Mouse (Mus musculus) urinary bladder, postnatal 25 days (tissue): Measurements from ENCODE around the gene Ifitm5.
"Not testable (repeated sequence)": the region's sequence is repeated elsewhere in the genome, so short reads cannot be mapped to it uniquely, and the experiment has no call there.

ENCODE experiments used
- DNase-seq: peaks from one replicate; pipeline ENCODE4 v3.0.0; 2022; ENCODE audit warnings: low spot score

Ifitm5 gene

DNA sequence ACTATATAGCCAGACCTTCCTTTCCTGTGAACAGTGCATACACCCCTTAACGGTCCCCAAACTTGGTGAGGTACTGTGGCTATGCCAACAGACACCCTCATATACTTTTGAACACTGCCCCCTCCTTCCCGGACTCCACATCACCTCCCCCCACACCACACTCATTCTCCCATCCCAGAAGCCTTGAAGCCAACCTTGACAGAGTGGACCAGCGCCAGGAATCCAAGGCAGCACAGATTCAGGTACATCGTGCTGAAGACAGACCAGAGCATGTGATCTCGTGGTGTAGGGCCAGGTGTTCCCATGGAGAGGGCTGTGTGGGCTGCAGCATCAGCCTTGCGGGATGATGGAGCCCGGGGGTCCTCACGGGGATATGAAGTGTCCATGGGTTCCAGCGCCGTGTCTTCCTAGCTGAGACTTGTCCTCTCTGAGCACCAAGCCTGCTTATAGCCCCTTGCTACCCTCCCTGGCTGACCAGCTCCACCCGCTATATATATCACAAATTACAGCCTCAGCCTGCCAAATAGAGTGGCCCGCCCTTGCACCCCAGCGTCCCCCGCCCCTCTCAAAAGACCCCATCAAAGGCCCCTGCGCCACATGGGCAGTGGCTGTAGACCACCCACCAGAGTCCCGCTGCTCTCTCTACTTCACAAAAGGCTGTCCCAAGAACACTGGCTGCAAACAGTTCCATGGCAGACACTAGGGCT is at the start of gene Ifitm5:
TSS of gene Ifitm5 (minus strand) at position 468 of the 707 bp plus-strand sequence.
- DNase-seq, result no peak

DNA sequence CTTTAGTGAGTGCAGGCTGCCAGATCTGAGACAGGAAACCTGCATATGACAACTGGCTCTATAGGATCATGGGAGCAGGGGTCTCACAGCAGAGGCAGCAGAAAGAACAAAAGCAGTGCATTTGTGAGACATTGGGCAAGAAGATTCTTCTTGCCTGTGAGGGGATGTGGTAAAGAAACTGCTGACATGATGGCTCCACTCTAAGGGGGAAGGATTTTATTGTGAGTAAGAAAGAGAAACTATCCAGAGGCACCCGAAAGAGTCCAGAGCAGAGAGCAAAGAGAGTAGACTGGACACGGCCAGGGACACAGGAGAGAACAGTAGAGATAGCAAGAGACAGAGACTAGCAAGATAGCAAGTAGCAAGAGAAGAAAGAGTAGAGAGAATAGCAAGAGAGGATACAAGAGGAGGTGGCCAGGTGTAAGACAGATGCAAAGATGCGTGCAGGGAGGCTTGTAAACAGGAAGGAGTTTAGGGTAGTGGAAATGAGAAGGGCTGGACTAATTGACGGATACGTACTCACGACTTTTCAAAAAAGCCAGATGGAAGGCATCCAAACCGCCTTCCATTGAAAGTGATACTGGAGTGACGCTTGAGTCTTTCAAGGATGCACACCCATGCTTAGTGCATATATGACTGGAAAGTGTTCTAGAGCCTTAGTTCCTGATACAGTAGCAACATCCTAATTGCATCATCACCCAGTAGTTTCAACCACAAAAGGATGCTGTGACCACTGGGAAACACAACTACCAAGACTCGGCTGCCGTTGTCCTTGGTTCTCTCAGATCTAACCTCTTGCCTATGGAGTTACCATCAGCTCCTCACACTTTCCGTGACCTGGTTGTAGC is 49.0 kb upstream of the Ifitm5 start:
- no peak for DNase-seq

DNA sequence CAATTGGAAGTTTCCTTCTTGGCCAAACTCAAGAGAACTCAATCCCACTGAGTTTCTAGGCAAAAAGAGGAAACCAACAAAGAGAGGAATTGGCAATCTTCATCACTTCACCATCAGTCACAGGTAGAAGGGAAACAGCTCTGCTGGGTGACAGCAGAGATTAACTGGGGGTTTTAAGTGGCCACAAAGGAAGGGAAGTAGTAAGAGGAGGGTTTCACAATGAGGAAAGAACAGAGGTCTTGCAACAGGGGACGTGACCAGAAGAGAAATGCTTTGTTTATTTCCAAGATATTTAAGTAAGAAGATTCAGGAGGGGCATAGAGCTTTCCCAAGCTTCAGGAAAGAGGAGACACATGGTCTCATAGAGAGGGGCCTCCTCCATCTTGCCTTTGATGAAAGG is 47.7 kb upstream of the Ifitm5 start:
- DNase-seq, result no peak

DNA sequence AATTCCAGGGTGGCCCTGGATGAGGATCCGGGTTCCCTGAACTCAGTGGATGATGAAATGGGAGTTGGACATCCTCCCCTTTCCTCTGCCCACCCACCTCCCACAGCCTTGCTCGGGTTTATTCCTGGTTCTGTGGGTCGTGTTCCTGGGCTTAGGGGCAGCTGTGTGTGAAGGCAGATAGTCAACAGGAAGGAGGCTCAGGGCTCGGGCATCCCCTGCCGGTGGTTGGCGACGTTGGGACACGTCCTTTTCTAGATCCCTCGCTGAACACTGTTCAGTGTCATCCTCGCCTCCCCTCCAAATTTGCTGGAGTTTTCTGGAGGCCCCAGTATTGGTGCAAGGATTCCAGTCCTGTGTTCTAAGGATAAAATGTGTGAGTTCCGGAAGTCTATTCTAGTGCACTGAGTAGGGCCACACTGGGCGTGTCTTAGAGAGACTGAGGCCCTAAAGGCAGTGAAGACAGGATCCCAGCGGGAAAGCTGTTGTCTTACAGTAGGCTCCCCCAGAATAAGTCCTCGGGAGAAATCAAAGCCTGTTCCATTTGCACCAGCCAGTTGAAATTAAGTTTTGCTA is 41.1 kb upstream of the Ifitm5 start:
- DNase-seq, result no peak

DNA sequence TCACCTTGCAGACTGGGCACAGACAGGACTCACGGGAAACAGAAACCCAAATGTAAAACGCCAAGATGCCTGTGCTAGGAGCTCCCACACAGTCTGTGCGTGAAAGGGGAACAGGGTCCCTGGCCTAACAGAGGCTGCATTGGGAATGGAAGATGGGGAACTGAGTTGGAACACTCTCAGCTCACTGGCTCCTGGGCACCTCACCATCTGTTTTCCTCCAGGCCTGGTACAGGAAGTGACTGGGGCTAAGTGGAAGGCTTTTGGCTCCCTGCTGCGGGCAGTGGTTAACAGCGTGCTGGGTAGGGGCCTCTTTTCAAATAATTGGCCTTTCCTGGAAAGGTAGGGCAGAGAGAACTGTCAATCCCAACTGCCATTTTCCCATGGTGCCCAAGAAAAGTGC is 40.5 kb upstream of the Ifitm5 start:
- no peak for DNase-seq

DNA sequence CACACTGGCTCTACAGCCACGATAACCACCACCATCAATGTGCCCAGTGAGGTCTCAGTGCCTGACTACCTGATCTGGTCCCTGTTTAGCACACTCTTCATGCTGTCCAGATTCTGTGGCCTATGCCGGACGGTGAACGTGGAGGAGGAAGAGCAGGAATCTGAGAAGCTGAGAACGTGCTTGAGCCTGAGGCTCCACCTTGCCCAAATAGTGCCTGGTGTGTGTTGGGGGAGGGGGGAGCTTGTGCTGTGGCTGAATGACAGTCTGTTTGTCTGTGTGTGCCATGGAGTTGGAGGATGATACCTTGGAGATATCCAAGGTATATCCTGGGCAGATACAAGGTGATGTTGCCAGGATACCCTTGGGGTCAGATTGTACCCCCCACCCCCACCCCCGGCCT is 40.1 kb upstream of the Ifitm5 start:
- no peak for DNase-seq

DNA sequence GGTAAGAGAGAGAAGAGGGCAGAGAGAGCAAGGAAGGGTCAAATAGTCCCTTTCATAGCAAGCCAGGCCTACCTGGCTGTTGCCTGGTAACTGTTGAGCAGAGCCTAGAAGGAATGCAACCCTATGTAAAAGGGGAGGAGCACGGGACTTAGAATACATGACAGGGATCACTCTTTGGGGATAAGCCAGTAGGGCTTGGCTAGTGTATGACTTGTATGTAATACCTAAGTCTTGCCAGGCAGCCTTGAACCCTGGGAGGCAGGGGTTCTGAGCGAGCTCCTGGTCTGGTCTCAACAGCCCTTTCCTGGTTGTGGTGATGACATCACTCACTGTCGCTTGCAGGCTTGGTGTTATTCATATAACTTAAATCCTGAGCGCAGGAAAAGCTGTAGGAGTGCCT is 38.9 kb upstream of the Ifitm5 start:
- DNase-seq, result no peak

DNA sequence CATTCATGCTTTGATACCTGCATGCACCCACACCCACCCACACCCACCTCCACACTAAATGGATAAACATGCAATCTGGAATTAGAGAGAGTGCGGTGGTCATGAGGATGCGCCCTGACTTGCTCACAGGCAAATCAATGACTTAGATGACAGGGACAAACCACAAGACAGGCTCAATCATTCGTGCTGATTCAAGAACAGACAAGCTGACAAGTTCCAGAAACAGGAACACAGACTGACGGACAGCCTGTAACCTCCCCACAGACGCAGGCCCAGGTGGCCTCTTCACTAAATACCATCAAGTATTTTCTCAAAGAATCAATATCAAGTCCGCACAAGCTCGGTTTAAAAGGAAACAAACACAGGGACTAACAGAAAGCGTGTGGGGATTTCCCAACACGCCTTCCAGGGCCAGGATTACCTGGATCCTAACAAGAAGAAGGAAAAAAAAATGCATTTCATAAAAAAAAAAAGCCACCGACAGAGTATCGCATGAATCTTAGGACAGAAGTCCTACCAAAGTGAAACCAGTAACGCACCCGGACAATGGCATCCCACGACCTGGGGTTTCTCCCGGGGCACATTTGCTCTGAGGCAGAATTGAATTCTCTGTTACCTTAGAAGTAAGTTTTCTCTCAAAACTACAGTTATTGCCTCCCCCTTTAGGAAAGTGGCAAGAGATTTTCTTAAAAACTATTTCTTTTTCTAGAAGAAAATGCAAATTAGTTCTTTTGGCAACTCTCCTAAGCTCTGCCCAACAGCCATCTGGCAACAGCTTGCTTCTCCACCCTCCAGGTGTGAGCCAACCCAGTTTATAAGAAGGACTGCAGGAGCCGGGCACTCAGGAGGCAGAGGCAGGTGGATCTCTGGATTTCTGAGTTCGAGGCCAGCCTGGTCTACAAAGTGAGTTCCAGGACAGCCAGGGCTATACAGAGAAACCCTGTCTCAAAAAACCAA is 37.4 kb upstream of the Ifitm5 start:
- DNase-seq, result no peak

DNA sequence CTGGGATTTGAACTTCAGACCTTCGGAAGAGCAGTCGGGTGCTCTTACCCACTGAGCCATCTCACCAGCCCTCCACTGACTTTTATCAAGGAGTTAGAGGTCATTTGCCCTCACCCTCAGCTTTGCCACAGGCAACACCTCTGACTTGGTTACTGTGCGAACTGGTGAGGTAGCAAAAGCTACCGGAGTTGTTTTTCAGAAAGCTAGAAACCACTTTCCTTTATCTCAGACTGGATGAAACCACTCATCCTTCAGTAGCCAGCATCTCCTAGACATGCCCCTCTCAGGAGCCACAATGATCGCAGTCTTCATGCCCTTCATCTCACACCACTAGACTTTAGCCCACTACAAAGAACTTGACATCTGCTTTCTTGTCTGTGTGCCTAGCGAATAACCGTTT is 32.9 kb upstream of the Ifitm5 start:
- no peak for DNase-seq

DNA sequence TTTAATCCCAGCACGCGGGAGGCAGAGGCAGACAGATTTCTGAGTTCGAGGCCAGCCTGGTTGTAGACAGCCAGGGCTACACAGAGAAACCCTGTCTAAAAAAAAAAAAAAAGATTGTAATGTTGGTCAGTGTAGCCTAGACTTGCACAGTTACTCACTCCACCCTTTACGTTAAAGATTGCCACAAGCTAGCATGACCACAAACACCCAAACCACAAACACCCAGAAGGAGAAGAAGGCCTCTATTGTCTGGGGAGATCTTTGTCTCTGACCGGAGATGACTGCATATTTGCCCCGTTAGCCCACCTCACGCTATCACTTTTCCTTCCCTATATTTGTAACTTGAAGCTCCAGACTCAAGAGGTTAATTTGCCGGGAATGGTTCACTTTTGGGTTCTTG is 31.6 kb upstream of the Ifitm5 start:
- no peak for DNase-seq

DNA sequence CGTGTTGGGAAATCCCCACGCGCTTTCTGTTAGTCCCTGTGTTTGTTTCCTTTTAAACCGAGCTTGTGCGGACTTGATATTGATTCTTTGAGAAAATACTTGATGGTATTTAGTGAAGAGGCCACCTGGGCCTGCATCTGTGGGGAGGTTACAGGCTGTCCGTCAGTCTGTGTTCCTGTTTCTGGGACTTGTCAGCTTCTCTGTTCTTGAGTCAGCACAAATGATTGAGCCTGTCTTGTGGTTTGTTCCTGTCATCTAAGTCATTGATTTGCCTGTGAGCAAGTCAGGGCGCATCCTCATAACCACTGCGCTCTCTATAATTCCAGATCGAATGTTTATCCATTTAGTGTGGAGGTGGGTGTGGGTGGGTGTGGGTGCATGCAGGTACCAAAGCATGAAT is 26.6 kb upstream of the Ifitm5 start:
- DNase-seq, result not testable (repeated sequence)

DNA sequence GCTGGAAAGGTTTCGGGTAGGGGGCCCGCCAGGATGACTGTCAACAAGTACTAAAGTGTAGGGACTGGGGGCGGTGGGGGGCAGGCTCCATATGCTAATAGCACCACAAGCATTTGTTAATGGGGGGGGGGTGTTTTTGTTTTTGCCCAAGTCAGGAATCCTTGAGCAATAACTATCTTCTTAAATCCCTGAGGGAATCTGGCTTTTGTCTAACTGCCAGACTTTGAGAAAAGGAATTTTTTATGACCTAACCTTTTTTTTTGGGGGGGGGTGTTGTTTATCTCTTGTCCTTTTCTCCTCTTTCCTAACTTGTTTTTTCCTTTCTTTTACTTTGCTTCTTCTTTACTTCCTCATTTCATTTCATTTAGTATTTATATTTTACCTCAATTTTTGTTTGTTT is 25.4 kb upstream of the Ifitm5 start:
- no peak for DNase-seq

DNA sequence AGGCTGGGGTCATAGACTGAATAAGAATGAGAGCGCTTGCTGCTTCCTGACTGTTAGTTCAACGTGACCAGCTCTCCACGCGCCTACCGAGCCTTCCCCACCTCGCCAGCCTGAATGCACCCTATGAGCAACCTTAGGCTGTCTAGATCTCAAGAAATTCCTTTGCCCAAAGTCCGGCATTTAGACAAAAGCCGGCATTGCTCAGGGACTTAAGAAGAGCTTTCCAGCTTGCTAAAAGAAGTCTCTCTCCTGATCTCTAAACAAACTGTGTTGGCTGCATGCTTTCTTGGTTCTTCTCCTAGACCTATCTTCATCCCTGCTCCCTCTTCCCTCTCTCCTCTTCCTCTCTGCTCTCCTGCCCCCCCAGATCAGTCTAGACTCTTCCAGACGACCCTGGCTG is 24.8 kb upstream of the Ifitm5 start:
- DNase-seq, result no peak

DNA sequence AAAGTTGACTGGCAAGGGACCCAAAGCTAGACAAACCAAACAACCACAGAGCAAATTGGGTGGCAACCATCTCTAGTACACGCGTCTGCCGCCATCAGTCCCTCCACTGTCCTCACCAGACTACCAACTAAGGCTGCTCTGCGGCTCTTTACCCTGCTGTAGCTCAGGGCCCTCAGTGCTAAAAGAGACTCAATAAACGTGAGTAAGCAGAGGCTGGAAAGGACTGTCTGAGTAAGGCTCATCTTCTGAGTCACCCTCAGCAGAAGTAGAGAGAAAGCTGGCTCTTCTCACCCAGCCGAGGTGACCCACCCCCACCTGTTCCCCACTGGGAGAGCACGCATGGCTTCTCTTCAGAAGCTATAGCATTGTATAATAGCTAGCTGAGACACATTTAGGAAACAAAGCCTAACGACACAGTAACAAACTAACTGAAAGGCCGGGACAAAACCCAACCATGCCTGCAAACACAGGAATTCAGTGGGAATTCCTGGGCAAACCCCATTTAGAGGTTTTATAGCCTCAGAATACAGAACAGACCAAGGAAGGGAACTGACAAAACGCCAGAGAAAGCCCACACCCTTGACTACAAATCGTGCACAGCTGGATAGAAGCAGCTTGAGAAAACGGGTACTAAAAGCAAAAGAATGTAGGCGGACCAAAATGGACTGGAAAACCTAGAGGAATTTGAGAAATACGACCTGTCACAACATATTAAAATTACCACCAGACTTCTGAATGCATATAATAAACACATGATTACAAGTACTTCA is 23.5 kb upstream of the Ifitm5 start:
- DNase-seq, result no peak

DNA sequence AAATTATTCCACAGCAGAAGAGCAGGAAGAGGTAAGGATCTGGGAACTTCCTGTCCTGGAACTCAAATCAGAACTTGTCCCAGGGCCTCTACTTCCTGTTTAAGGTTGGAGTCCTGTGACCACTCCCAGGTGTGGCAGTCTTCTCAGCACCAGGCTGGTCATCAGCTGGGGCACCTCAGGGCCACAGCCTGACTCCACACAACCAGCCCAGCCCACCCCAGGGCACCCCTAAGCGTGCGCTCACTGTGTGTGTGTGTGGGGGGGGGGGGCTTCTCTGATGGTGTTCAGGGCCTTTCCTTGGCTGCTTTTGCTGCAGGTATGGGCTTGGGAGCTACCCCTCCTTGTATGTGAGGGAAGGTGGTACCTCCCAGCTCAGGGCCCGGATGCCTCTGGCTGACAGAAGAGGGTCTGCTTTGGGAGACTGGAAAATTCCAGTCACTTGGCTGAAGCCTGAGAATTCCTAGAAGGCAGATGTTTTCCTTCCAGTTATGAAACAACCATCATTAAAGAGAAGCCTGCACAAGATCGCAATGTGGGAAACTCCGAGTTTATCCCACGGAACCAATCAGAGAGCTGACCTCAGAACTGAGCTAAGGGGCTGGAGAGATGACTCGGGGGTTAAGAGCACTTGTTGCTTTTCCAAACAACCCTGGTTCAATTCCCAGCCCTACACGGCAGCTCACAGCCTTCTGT is 21.5 kb upstream of the Ifitm5 start:
- no peak for DNase-seq

DNA sequence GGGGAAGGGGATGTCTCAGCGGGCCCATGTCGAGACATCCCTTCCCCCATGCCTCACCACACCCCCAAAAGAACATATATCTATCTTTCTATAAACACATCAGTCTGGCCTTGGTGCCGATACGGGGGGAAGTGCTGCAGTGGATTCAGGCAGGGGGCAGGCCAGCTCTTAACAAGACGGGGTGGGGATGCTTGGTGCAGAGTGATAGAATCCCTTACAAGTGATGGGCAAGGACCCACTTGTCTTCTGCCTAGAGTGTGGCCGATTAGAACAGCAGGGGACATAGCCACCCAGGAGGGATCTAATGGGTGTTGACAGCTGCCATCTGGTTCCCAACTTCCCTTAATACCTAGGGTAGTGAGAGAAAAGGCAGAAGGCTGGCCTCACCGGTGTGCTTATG is 20.8 kb upstream of the Ifitm5 start:
- DNase-seq, result no peak

DNA sequence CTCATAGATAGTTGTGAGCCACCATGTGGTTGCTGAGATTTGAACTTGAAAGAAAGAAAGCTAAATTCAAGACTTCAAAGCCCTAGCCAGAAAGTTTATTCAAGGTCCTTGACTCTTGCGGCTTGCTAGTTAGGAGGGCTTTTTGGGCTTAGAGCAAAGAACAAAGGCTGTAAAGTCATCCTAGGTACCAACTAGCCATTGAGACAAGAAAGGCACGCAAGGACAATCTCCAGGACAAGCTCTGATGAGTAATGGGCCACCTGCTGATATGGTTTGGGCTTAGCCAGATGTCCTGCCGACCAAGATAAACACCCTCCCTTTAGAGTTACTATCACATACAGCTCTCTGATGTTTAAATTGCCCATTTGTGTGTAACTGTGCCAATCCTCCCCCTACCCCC is 18.6 kb upstream of the Ifitm5 start:
- not testable (repeated sequence) for DNase-seq

DNA sequence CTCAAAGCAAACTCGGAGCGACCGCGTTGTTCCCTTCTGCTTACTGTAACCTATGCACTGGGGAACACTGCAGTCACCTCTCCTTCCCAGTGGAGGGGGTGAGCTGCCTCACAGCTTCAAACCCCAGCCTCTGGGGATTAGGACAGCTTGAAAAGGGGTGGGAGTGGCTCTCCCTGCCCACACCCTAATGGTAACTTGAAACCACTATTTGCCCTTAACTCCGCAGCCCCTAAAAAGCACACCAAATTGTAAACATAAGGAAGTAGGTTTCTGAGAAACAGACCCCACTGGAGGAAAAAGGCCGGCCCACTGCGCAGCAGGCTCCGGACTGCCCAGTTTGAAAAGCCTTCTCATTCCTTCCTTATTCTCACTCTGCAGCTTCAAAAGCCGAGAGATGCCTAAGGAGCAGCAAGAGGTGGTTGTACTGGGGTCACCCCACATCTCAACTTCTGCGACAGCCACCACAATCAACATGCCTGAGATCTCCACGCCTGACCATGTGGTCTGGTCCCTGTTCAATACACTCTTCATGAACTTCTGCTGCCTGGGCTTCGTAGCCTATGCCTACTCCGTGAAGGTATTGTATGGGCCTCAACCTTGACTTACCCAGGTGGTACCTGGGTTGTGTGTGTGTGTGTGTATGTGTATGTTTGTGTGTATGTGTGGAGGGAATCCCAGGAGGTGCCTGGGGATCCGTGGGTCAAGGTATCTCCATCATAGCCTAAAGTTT is 17.9 kb upstream of the Ifitm5 start:
- DNase-seq, result no peak

DNA sequence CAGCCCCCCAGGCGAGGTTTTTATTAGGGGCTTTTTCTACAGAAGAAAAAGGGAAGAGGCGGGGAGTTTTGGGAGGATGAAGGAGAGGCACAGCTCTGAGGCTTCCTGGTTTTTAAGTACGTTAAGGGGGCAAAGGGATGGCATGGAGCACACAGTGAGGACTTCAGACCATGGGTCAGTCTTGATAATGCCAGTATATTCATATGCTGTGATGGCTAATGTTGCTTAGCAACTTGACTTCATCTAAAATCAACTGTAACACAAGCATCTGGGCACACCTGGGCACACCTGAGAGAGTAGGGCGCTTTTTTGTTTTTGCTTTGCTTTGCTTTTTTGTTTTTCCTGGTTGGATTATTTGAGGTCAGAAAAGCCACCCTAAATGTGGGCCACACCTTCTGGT is 16.8 kb upstream of the Ifitm5 start, which contains the start of gene Ifitm1:
TSS of gene Ifitm1 (plus strand) at position 301 of the 400 bp plus-strand sequence.
- DNase-seq, result no peak

DNA sequence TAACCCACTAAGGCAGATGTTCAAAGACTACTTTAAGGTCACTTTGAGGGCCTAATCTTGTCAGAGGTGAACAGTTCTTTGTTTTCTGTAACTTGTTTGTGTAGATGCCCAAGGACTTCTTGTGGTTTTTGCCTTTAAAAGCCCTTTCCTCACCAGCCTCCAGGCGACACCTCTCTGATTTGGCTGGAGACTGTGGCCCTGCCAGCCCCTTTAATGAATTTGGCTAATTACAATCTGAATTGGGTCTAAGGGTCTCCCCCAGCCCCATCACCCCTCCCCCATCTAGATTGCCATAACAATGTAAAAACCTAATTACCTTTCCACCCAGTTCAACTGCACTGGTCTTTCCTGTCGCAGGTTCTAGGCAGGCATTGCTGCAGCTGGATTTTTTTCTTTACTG is 12.6 kb upstream of the Ifitm5 start:
- DNase-seq, result no peak
